Mouse (Mus musculus): ENCODE measurements around the gene Ganc. TPM values are rescaled to one million over a fixed set of nuclear protein-coding genes. Genes with fewer than 3 reads are reported as not detected.

Ganc gene
- polyA plus RNA-seq, 1 experiment = 7.4 TPM

DNA sequence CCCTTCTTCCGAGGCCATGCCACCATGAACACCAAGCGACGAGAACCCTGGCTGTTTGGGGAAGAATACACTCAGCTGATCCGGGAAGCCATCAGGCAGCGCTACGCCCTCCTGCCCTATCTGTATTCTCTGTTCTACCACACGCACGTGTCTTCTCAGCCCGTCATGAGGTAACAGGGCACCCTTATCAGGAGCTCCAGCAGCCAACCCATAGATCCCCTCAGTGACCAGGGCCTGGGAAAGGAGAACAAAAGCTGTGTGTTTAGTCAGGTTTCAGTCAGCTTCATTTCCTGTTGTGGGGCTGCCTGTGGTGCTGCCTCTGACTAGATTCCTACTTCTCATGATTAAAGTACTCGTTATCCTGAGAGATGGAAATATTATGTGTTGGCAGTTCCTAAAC, 42.7 kb downstream of the Ganc start:
- WGBS = 85% methylated on average over 10 of the region's 10 CpGs

DNA sequence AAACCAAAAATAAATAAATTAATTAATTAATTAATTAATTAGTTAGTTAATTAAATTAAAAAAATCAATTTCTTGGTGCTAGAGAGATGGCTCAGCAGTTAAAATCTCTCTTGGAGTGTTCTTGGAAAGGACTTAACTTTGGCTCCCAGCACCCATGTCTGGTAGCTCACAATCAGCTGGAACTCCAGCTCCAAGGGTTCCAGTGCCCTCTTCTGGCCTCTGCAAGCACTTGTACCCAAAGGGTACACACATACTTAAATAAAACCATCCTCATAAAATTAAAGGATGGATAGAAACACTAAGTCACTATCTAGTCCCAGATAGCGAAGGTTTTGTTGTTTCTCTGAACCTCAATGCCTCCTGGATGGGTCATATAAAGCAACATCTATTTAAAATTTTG, 43.6 kb downstream of the Ganc start:
- DNase-seq (ENCODE audit: low read depth, low spot score) = no peak
- WGBS = 96% methylated on average over 1 of the region's 1 CpGs

More for the DNA sequence above, 42.7 kb downstream of the Ganc start:
- DNase-seq (ENCODE audit: low read depth, low spot score) = no peak

DNA sequence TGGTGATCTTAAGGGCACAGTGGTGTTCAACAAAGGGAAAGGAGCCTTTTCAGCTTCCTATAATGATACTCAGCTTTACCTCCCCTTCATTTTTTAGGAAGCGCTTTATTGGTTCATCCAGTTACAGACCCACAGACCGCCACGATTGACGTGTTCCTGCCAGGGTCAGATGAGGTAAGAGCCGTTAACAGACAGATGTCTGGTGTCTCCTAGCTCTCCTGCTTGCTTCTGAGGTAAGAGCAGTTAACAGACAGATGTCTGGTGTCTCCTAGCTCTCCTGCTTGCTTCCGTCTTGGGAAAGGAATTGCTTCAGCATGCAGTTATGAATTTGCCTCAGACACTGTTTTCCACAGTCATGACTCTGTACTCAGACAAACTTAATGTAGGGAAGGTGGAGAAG, 47.0 kb downstream of the Ganc start:
- DNase-seq (ENCODE audit: low read depth, low spot score) = no peak
- 76% methylated on average over 6 of the region's 6 CpGs for WGBS

DNA sequence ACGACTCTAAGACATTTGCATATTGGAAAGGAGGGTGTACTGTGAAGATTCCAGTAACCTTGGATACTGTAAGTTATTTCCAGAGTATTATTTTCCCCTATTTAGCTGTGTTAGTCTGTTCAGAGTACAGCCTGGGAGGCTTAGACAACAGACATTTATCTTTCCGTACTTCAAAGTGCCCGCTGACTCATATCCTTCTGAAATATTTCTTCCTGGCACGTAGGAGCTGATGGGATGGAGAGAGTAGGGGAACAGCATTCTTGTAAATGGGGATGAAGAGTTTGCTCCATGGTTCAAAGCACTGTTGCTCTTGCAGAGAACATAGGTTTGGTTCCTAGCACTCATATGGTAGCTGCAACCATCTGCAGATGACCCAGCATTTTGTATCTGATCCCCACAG, 48.9 kb downstream of the Ganc start:
- DNase-seq (ENCODE audit: low read depth, low spot score) = no peak
- 90% methylated on average over 4 of the region's 4 CpGs for WGBS

DNA sequence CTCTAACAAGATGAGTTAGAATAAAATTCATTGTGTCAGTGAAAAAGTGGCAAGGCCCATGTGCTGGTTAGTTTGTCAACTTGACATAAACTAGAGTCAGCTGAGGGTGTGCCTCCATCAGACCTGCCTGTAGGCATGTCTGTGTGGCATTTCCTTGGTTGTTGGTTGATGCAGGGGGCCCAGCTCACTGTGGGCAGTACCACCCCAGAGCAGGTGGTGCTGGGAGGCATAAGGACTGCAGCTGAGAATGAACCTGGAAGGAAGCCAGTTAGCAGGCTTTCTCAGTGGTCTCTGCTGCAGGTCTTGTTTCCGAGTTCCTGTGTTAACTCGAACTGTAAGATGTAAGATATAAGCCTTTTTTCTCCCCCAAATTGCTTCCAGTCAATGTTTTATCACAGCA, 51.3 kb downstream of the Ganc start:
- no peak for DNase-seq (ENCODE audit: low read depth, low spot score)
- 72% methylated on average over 2 of the region's 2 CpGs for WGBS

DNA sequence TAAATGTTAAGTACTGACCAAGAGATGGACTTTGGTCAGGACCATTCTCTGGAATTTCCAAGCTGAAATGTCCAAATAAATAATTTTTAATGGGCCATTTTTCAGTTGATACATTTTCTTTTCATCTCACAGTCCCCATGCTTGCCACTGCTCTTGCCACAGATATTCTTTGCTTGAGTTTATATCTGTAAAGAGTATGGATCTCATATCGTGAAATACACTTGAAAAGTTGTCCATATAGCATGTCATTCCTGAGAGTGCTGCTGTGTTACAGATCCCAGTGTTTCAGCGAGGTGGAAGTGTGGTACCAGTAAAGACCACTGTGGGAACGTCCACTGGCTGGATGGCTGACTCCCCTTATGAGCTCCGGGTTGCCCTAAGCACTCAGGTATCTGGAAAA, 52.0 kb downstream of the Ganc start, which contains the start of gene Capn3:
Capn3 (plus strand) TSS at position 301 of the 400 bp plus-strand sequence.
- 77% methylated on average over 4 of the region's 4 CpGs for WGBS
- DNase-seq (ENCODE audit: low read depth, low spot score) = no peak

DNA sequence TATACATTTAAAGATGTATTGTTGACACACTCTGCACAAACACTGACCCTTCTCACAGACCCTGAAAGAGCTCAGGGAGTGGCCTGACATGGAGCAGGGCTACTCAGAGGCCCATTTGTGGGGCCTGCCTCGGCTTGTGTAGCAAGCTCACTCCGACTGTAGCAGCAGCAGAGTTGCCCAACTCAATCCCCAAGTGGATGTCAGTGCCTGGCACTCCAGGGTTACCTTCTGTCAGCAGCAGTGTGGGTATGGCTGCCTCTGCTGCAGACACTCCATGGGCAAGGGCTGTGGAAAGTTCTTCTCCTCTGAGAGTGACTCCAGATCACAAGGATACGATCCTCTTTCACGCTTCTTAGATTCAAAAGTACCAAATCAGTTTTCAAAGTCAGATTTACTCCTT, 56.5 kb downstream of the Ganc start:
- 84% methylated on average over 4 of the region's 4 CpGs for WGBS
- DNase-seq (ENCODE audit: low read depth, low spot score) = no peak

DNA sequence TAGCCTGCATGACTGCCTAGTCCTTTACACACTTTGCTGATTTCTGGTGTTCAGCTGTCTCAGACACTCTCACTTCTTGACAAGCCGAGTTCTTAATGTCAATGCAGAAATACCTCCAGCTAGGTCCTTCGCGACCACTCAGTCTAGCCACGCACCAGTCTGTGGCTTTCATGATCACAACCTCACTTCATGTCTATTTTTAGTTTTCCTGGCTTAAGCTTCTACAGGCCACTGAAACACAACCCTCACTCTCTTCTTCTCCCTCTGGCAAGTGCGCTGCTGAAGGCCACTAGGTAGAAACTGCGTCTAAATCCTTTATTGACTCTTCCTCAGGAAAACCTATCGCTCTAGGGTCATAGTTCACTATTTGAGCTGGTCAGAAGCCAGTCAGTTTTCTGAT, 59.6 kb downstream of the Ganc start:
- no peak for DNase-seq (ENCODE audit: low read depth, low spot score)
- WGBS = 75% methylated on average over 7 of the region's 7 CpGs

DNA sequence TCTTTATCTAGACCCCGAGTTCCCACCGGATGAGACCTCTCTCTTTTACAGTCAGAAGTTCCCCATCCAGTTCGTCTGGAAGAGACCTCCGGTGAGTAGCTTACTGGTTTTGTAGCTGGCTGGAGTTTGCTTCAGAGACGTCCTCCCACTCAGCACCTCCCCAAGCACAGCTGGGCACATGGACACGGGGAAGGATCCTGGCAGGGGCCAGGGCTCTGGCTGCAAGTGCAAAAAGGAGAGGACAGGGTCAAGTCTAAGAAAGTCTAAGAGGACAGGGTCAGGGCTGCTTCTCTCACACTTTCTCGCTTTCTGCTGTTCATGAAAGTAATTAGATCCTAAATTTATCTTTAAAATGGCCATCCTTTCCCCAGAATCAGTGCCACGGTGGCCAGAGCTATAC, 60.4 kb downstream of the Ganc start:
- 75% methylated on average over 8 of the region's 8 CpGs for WGBS
- DNase-seq (ENCODE audit: low read depth, low spot score) = no peak

DNA sequence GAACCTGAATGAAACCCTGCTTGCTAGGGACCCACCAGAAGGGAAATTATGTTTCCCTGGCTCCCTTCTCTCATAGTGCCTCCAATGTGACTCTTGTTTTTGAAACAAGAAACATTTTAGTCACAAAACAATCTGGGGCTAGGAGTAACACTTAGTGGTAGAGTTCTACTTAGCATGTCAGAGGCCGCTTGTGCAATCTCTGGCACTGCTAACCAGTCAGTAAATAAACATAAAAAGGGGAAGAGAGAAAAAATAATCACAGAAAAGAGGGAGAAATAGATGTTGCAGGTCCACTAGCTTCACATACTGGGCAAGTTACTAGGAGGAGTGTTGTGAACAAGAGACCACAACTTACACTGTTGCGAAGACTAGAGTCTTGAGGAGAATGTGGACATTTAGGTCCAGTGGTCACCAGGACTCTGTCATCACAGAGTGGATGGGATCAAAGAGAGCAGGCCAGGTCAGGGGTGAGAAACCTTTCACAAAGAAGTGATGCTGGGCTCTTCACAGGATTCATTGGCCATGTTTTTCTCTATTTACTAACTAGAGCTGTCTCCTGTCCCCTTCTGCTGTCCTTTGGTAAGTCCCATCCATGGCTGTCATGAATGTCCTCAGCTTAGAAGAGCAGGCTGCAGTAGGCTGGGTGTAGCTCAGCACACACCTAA, 61.2 kb downstream of the Ganc start:
- 89% methylated on average over 2 of the region's 2 CpGs for WGBS
- no peak for DNase-seq (ENCODE audit: low read depth, low spot score)

DNA sequence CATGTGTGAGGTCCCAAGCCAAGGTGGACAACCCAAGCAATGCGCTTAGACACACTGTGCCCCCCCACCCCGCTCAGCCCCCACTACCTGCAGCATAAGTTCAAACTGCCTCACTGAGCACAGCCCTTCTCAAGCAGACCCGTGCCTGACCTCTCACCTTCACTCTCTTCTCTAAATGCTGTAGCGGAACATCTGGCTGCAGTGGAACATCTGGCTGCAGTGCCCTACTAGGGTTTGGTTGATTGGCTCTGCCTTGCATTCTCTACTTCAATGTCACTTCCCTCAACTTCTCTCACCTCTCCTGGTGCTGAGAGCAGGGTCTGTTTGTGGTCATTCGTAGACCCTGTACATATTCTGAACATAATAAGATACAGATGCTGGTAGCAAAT, 61.7 kb downstream of the Ganc start:
- DNase-seq (ENCODE audit: low read depth, low spot score) = no peak
- 89% methylated on average over 5 of the region's 5 CpGs for WGBS

DNA sequence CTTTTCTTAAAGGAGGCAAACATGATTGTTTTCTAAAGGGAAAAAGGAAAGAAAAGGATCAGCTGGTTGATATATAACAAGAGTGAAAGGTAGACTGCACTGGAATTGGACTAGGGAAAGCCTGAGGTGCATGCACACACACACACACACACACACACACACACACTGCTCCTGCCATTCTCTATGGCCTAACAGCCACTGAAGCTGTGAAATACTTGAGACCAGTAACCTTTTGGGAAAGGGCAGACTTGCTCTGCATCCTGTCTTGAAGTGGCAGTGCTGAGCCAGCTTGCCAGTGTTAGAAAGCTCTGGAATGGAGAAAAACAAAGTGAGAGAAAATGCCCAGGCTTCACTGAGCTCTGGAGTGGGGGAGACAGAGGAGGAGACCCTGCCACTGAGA, 64.3 kb downstream of the Ganc start:
- DNase-seq (ENCODE audit: low read depth, low spot score) = no peak

DNA sequence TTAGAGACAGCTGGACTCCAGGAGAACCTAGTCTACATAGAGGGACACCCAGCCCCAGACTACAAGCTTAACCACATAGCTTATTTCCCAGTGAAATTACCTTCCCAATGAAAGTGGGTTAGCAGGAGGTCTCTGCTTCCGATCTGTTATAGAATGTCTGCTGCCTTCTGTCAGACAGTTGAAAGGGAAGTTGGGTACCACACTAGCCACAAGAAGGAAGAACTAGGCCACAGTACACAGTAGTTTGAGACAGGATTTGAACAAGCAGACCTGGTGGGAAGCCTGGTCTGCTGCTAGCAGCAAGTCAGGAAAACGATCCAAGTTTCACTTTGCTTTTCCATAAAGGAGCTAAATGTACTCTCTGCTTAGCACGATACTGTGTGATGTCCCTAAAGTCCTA, 65.5 kb downstream of the Ganc start:
- DNase-seq (ENCODE audit: low read depth, low spot score) = no peak
- 73% methylated on average over 3 of the region's 3 CpGs for WGBS

DNA sequence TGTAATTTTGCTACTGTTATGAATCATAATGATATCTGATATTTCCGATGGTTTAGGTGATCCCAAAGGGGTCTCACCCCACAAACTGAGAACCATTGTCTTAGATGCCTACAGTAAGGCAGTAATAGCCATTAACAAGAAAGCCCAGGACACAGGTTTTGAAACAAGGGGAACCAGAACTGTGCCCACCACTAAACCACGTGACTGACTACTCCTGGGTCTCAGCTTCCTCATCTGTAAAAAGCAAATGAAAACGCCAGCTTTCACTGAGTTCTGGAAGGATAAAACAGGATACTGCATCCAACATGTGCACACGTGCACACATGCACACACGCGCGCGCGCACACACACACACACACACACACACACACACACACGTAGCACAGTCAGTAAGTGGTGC, 66.0 kb downstream of the Ganc start:
- 81% methylated on average over 10 of the region's 10 CpGs for WGBS
- no peak for DNase-seq (ENCODE audit: low read depth, low spot score)

DNA sequence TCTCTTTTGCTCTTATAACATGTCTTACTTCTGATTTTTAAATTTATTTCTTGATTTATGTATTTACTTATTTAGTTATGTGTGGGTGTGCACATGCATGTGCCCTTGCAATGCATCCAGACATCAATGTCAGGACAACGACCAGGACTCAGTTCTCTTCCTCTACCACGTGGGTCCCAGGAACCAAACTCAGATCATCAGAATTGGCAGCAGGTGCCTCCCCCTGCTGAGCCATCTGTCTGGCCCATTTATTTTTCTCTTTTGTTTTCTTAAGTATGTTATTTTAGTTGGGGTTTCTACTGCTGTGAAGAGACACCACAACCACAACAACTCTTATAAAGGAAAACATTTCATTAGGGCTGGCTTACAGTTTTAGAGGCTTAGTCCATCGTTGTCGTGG, 67.2 kb downstream of the Ganc start:
- WGBS = 79% methylated on average over 4 of the region's 4 CpGs
- no peak for DNase-seq (ENCODE audit: low read depth, low spot score)

DNA sequence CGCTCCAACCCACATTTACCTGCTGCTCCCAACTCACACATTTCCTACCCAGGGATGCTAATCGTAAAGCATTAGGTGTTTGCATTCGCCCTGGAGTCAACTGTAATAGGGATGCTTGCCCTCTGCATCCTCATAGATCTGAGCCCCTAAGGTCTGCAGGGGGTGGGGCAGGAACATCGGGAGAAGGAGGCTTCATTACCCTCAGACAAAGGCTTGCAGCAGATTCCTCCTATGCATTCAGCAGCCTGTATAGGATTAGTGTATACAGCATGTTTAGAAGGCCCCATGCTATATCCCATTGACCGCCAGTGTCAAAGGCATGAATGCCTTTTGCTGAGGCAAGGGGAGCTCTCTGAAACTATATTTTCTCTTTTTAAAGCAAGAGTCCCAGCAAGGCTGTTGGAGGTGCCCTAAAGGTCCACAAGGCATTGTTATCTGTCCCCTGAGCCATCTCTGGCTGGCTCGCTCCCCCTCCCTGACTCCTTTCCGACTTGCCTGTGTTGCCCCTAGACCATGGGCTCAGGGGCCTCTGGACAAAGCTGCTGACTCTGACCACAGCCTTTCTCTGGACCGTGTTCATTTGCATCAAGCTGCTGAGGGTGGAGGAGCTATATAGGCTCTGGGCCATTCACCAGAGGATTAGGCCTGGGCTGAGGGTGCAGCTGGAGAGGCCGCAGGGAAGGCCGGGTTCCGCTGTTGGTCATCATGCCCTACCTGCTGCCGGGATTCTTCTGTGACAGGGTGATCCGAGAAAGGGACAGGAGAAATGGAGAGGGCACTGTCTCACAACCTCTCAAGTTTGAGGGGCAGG, 72.8 kb downstream of the Ganc start:
- WGBS = 83% methylated on average over 13 of the region's 13 CpGs
- no peak for DNase-seq (ENCODE audit: low read depth, low spot score)

DNA sequence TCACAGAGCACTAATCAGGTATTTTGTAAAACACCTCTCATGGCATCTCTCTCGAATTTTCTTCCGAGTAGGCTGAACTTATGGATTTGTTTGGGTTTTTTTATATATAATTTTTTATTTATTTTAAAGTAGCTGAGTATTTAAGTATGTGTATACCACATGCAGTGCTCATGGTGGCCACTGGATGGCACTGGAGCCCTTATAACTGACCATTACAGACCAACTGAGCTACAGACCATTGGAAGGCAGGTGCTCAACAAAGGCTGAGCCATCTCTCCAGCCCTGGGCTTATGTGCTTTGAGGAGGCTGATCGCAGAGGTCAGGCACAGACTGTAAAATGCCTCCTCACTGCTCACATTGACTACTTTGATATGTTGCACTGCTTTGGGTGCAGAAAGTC, 74.9 kb downstream of the Ganc start:
- peak; percentile 38 for DNase-seq (ENCODE audit: low read depth, low spot score)
- 48% methylated on average over 3 of the region's 3 CpGs for WGBS

DNA sequence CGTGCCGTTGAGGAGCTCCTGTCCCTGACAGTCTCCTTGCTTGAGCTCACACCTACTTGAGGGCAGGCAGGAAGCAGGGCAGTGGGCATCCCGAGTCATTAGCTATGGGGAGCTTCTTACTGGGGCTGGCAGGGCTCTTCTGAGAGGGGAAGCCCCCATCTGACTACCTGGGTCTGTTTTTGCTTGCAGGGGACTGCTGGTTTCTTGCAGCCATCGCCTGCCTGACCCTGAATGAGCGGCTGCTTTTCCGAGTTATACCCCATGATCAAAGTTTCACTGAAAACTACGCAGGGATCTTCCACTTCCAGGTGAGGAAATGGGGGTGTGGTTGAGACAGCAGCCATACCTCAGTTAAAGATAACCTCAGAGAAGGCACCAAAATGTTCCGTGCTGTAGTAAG, 78.2 kb downstream of the Ganc start:
- DNase-seq (ENCODE audit: low read depth, low spot score) = no peak
- WGBS = 33% methylated on average over 8 of the region's 8 CpGs

DNA sequence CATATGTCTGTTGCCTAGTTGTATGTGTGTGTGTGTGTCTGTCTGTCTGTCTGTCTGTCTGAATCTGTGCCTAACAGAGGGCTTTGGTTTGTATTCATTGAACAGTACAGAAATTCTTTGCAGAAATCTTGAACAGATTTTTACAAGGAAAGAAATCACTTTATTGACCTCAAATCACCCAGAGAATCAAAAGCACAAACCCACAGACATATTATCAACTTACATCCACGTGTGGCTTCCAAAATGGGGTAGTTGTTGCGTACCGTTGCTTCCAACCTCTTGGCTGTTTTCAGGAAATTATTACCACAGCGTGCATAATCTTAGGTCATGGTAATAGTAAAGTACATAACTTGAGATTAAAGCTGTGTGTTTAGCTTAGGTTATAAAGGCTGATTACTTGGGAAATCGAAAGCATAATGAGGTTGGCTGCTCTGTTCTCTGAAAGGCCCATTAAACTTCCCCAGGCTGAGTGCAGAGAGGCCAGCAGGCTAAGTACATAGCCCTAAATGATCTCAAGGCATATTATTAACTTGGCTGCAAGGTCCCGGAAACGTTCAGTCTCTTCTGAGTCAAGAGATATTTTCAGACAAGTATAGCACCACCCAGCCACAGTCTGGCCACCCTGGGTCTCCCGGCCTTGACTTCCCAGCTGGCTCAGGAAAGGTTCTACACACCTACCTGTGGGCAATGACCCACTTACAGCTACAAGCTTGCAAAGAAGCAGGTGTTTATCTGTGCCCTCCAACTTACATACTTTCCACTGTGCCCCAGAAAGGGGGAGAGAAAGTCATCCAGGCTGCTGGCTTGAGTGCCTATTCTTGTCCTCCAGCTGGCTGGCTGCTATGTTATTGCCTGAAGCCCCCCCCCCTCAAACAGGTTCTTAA, 79.1 kb downstream of the Ganc start:
- 16% methylated on average over 8 of the region's 8 CpGs for WGBS
- DNase-seq (ENCODE audit: low read depth, low spot score) = peak; percentile 62

DNA sequence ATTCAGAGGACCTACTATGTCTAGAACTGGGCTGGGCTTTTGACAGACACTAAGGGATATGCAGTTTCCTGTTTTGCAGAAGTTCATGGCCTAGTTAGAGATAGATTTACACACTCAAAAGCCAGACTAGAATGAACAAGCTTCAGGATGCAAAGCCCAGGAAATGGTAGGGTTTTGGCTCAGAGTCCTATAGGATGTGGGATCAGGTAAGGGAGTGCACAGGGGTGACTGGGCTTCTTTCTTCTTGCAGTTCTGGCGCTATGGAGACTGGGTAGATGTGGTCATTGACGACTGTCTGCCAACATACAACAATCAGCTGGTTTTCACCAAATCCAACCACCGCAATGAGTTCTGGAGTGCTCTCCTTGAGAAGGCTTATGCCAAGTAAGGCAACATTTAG, 80.5 kb downstream of the Ganc start:
- WGBS = 96% methylated on average over 3 of the region's 3 CpGs
- DNase-seq (ENCODE audit: low read depth, low spot score) = no peak

All from large intestine, adult 2 months (tissue).